Mouse (Mus musculus): ENCODE measurements around the gene Ncoa5. TPM values are rescaled to one million over a fixed set of nuclear protein-coding genes. Genes with fewer than 3 reads are reported as not detected.

Gene Ncoa5
- polyA plus RNA-seq, 1 experiment: 25.1 TPM

DNA sequence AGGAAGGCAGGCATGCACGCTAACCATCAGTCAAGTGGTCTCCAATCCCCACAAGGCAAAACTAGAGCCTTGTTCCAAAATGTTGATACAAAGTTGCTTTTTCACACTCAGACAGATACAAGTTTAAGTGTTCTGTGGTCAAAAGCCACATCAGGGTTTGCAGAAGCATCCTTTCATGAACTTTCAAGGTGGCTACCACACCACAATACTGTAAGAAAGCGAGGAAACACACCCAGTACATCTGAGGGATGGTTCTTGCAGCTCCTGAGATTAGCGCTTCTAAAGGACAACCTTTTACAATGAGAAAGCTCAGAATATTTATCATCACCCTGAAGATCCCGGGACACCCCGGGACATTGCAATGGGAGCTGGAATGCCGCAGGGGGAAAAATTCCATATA lies 1.4 kb downstream of the Ncoa5 start:
- WGBS: 71% methylated on average over 6 of the region's 6 CpGs
- TF ChIP-seq POLR2A (IDR thresholded peaks at IDR 0.05; ENCODE audit: low read depth, low read length) (no peak), CTCF (IDR thresholded peaks at IDR 0.05; ENCODE audit: extremely low read depth, insufficient read depth, insufficient read length, insufficient replicate concordance) (no peak)
- Histone ChIP-seq H3K27ac (ENCODE audit: insufficient read depth, low read length) (no peak overlapping the region), H3K36me3 (ENCODE audit: control insufficient read depth, insufficient read depth, low read length) (no peaks in the 10 kb centered on the region), H3K27me3 (ENCODE audit: control insufficient read depth, insufficient read depth, low read length) (no peaks in the 10 kb centered on the region), H3K4me3 (ENCODE audit: extremely low read depth, insufficient read depth, insufficient read length) (no peak overlapping the region), H3K4me1 (ENCODE audit: control insufficient read depth, insufficient read depth, insufficient read length) (peaks cover 6% of the 10 kb centered on the region; the same call in 1 of the 2 replicates)
- DNase-seq (ENCODE audit: low read depth in 1 of 2, low spot score in 2 of 2): no peak

DNA sequence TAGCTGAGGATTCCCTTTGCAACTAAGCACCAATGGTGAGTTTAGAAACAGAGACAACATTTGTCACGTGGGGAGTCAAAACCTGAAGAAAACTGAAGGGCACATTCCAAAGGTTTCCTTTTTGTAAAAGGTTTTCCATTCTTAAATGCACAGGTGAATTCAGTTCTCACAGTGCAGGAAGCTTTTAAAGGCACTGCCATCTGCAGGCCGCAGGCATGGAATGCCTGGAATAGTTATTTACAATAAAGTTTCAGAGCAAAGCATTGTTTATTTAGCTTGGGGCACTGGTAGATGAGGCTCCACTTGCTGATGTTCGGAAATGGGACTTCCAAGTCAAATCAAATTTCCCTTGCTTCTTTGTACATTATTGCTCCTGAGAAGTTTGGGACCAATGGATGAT lies 2.1 kb downstream of the Ncoa5 start:
- no peak for DNase-seq (ENCODE audit: low read depth in 1 of 2, low spot score in 2 of 2)
- H3K27me3 ChIP-seq (ENCODE audit: control insufficient read depth, insufficient read depth, low read length): no peaks in the 10 kb centered on the region
- H3K4me1 ChIP-seq (ENCODE audit: control insufficient read depth, insufficient read depth, insufficient read length): peaks cover 6% of the 10 kb centered on the region; the same call in 1 of the 2 replicates
- no peak overlapping the region for H3K4me3 ChIP-seq (ENCODE audit: extremely low read depth, insufficient read depth, insufficient read length)
- no peaks in the 10 kb centered on the region for H3K36me3 ChIP-seq (ENCODE audit: control insufficient read depth, insufficient read depth, low read length)
- H3K27ac ChIP-seq (ENCODE audit: insufficient read depth, low read length): no peak overlapping the region
- TF ChIP-seq POLR2A (IDR thresholded peaks at IDR 0.05; ENCODE audit: low read depth, low read length): no peak
- TF ChIP-seq CTCF (IDR thresholded peaks at IDR 0.05; ENCODE audit: extremely low read depth, insufficient read depth, insufficient read length, insufficient replicate concordance): no peak
- WGBS: 81% methylated on average over 3 of the region's 3 CpGs

DNA sequence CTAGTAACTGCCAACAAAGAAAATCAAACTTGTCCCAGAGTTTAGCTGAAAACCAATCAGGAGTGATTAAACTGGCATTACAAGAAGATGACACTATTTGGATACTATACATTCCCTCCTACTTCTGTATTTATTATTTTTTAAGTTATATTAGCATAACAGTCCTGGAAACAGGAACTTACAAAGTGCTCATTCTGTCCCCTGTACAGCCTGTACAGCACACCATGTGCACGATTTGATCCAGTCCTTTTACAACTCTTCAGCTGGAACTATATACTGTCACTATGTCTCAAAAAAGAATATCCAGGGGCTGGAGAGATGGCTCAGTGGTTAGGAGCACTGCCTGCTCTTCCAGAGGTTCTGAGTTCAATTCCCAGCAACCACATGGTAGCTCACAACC lies 7.5 kb downstream of the Ncoa5 start:
- WGBS: 14% methylated on average over 1 of the region's 1 CpGs
- Histone ChIP-seq H3K27ac (ENCODE audit: insufficient read depth, low read length) (no peak overlapping the region), H3K36me3 (ENCODE audit: control insufficient read depth, insufficient read depth, low read length) (peaks cover 3% of the 10 kb centered on the region; the same call in 1 of the 2 replicates), H3K4me3 (ENCODE audit: extremely low read depth, insufficient read depth, insufficient read length) (no peak overlapping the region), H3K27me3 (ENCODE audit: control insufficient read depth, insufficient read depth, low read length) (no peaks in the 10 kb centered on the region), H3K4me1 (ENCODE audit: control insufficient read depth, insufficient read depth, insufficient read length) (no peaks in the 10 kb centered on the region)
- no peak for DNase-seq (ENCODE audit: low read depth in 1 of 2, low spot score in 2 of 2)
- TF ChIP-seq POLR2A (IDR thresholded peaks at IDR 0.05; ENCODE audit: low read depth, low read length) (no peak), CTCF (IDR thresholded peaks at IDR 0.05; ENCODE audit: extremely low read depth, insufficient read depth, insufficient read length, insufficient replicate concordance) (no peak)

DNA sequence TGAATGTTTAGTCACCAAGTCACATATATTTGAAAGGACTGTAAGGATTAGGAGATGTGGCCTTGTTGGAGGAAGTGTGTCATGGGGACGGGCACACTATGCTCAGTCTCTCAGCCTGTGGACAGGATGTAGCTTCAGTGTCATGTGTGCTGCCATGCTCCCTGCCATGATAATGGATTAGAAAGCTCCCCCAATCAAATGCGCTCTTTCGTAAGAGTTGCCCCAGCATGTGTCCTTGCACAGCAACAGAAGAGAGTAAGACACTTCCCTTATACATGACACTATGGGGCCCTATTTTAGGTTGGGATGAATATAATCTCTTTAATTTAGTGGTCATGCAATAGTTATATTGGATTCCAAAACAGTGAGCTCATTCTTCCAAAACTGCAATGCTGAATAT lies 14.2 kb downstream of the Ncoa5 start:
- TF ChIP-seq POLR2A (IDR thresholded peaks at IDR 0.05; ENCODE audit: low read depth, low read length) (no peak), CTCF (IDR thresholded peaks at IDR 0.05; ENCODE audit: extremely low read depth, insufficient read depth, insufficient read length, insufficient replicate concordance) (no peak)
- 95% methylated on average over 3 of the region's 3 CpGs for WGBS
- H3K27ac ChIP-seq (ENCODE audit: insufficient read depth, low read length): no peak overlapping the region
- H3K4me3 ChIP-seq (ENCODE audit: extremely low read depth, insufficient read depth, insufficient read length): no peak overlapping the region
- no peak for DNase-seq (ENCODE audit: low read depth in 1 of 2, low spot score in 2 of 2)
- peaks cover 10% of the 10 kb centered on the region; the same call in 1 of the 2 replicates for H3K36me3 ChIP-seq (ENCODE audit: control insufficient read depth, insufficient read depth, low read length)
- no peaks in the 10 kb centered on the region for H3K4me1 ChIP-seq (ENCODE audit: control insufficient read depth, insufficient read depth, insufficient read length)
- no peaks in the 10 kb centered on the region for H3K27me3 ChIP-seq (ENCODE audit: control insufficient read depth, insufficient read depth, low read length)

DNA sequence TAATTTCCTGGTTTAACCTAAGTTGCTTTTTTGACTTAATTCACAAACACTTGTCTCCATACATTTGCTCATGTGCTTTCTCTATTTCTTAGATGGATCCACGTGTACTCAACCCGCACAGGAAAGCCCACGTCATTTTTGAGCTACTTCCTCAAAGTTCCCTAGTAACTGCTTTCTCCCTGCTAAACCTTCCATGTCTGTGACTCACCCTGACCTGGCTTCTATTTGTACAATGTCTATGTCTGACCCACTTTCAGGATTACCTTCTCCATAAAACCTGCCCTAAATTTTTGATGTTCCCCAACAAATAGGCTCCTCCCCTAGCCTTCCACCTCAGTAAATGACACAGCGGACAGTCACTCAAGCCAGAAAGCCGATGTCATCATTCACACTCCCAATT lies 19.7 kb downstream of the Ncoa5 start:
- H3K27ac ChIP-seq (ENCODE audit: insufficient read depth, low read length): no peak overlapping the region

DNA sequence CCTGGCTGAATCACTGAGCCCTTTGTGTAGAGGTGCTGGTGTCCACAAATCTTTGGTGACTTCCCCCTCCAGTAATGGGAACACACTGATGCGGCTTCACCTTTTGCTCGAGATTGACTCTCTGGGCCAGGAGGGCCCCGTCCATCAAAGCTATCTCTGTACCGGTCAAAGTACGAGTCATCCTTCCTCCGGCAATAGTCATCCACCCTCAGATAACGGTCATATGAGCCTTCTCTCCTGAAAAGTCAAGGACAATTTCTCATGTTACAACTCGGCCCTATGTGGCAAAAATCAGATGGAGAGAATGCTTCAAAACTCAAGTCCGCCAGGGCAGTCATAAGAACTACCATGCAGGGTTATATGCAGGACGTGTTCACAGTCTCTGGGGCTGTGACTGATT lies 24.3 kb downstream of the Ncoa5 start:
- Histone ChIP-seq H3K4me3 (ENCODE audit: extremely low read depth, insufficient read depth, insufficient read length) (no peak overlapping the region), H3K27ac (ENCODE audit: insufficient read depth, low read length) (no peak overlapping the region), H3K4me1 (ENCODE audit: control insufficient read depth, insufficient read depth, insufficient read length) (no peaks in the 10 kb centered on the region), H3K27me3 (ENCODE audit: control insufficient read depth, insufficient read depth, low read length) (no peaks in the 10 kb centered on the region), H3K36me3 (ENCODE audit: control insufficient read depth, insufficient read depth, low read length) (peaks cover 26% of the 10 kb centered on the region)
- no peak for TF ChIP-seq POLR2A (IDR thresholded peaks at IDR 0.05; ENCODE audit: low read depth, low read length)
- no peak for TF ChIP-seq CTCF (IDR thresholded peaks at IDR 0.05; ENCODE audit: extremely low read depth, insufficient read depth, insufficient read length, insufficient replicate concordance)
- 92% methylated on average over 10 of the region's 10 CpGs for WGBS
- DNase-seq (ENCODE audit: low read depth in 1 of 2, low spot score in 2 of 2): no peak

More for the DNA sequence above, 19.7 kb downstream of the Ncoa5 start:
- TF ChIP-seq CTCF (IDR thresholded peaks at IDR 0.05; ENCODE audit: extremely low read depth, insufficient read depth, insufficient read length, insufficient replicate concordance) (no peak), POLR2A (IDR thresholded peaks at IDR 0.05; ENCODE audit: low read depth, low read length) (no peak)
- DNase-seq (ENCODE audit: low read depth in 1 of 2, low spot score in 2 of 2): no peak
- H3K4me1 ChIP-seq (ENCODE audit: control insufficient read depth, insufficient read depth, insufficient read length): no peaks in the 10 kb centered on the region
- H3K36me3 ChIP-seq (ENCODE audit: control insufficient read depth, insufficient read depth, low read length): peaks cover 11% of the 10 kb centered on the region
- WGBS: 61% methylated on average over 5 of the region's 5 CpGs
- no peak overlapping the region for H3K4me3 ChIP-seq (ENCODE audit: extremely low read depth, insufficient read depth, insufficient read length)
- H3K27me3 ChIP-seq (ENCODE audit: control insufficient read depth, insufficient read depth, low read length): no peaks in the 10 kb centered on the region

DNA sequence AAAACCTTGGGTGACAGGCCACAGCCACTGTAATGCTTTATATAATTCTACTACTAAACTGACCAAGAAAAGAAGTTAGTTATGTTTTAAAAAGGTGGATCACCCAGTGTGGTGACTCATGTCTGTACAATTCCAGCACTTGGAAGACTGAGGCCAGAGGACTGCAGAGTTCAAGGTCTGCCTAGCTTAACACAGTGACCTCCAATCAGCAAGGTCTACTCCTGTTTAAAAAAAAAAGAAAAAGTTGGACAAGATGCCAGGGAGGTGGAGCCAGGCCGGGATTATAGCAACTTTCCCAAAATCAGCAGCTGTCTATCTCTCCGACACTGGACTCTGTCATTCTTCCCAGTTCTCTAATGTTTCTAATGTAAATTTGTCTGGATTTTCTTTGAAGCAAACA lies 25.1 kb downstream of the Ncoa5 start:
- no peaks in the 10 kb centered on the region for H3K27me3 ChIP-seq (ENCODE audit: control insufficient read depth, insufficient read depth, low read length)
- TF ChIP-seq POLR2A (IDR thresholded peaks at IDR 0.05; ENCODE audit: low read depth, low read length): no peak
- TF ChIP-seq CTCF (IDR thresholded peaks at IDR 0.05; ENCODE audit: extremely low read depth, insufficient read depth, insufficient read length, insufficient replicate concordance): no peak
- DNase-seq (ENCODE audit: low read depth in 1 of 2, low spot score in 2 of 2): no peak
- H3K27ac ChIP-seq (ENCODE audit: insufficient read depth, low read length): no peak overlapping the region
- WGBS: 87% methylated on average over 2 of the region's 2 CpGs
- peaks cover 26% of the 10 kb centered on the region for H3K36me3 ChIP-seq (ENCODE audit: control insufficient read depth, insufficient read depth, low read length)
- no peaks in the 10 kb centered on the region for H3K4me1 ChIP-seq (ENCODE audit: control insufficient read depth, insufficient read depth, insufficient read length)
- no peak overlapping the region for H3K4me3 ChIP-seq (ENCODE audit: extremely low read depth, insufficient read depth, insufficient read length)
